Mouse (Mus musculus): ENCODE measurements at regions not wholly inside any gene's neighbourhood (a gene's known extent, or its start where the extent isn't known, plus 50 kb on each side); places are given as distances from the start of the nearest gene placed in this dataset.

DNA sequence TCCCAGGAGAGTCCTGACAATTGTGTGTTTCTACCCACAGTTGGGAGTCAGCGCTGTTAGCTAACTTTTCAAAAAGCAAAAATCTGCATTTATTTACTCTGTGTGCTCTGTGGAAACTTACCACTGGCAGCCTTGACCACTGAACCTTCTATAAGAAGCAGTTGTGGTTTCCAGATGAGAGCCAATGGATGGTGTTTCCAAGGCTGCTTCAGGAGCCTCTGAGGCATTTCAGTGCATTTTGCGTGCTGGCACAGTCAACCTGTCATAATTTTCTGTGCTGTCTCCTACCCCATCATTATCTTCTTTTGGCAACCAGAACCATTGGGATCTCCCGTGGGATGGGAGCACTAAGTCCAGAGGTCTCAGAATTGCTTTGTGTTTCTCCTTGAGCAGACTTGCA is 60.3 kb downstream of the 4930544G11Rik start:
- no peak for DNase-seq

DNA sequence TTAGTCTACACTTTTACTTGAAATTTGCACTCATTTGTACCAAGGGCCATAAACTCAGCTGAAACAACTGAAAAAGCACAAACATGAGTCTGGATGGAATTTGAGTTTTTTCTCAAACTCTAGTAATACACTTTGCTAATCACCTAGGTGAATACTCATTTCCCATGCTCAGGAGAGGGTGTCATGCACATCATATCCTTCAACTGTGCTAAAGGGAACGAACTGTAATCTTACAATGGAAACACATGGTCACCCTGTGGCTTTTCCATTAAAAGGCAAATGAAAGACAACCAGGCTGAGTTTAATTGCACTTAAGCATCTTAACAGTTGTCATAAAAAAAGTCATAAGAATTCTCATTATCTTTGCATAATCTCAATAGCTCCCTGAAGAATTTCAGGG is 71.1 kb downstream of the 4930544G11Rik start:
- DNase-seq: no peak

DNA sequence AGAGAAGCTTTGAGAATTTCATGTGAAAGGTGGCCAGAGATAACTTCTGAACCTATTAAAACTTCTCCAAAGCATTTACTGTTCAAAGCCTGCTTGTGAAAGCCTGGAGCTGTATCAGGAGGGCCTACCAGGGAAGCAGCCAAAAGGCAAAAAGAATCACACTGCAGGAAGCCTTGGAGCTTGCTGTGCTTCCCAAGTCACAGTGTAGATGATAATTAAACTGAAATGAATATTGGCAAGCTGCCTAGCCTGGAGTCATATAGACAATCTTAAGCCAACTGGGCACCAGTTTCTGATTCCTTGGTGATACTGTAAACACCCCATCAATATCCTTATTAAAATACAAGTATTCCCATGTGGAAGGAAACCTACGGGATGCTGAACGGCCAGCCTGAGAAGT is 84.4 kb downstream of the 4930544G11Rik start:
- no peak for DNase-seq

DNA sequence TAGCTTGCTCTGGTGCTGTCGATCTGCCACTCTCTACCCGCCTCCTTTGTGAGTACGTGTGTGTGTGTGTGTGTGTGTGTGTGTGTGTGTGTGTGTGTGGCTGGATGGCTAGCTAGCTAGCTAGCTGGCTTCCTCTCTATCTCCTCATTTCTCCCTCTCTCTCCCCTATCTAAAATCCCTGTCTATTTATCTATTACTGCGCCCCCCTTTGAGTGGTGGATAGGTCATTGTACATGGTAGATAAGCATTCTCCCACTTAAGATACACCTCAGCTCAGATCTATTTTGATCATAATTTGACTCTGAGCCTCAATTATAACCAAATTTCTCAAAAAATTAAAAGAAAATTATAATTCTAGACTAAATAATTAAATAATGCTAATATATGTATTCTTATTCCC is 99.4 kb downstream of the 4930544G11Rik start:
- no peak for DNase-seq

DNA sequence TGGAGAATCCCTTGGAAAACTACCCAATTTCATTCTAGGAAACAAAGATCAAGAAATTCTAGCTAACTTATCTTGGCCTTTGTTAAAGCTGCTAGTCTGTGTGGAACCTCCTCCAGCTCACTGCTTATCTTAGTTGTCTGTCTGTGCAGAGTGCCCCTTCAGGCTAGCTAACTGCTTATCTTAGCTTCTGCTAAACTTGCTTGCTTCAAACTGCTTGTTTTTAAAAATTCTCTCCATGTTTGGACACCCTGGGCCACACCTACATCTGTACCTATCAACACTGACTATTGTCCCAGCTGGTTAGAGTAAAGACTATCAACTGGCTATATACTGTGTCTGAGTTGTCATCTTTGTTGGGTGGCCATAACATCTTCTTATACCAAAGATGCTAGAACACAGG is 100.0 kb downstream of the 4930544G11Rik start:
- DNase-seq: no peak

DNA sequence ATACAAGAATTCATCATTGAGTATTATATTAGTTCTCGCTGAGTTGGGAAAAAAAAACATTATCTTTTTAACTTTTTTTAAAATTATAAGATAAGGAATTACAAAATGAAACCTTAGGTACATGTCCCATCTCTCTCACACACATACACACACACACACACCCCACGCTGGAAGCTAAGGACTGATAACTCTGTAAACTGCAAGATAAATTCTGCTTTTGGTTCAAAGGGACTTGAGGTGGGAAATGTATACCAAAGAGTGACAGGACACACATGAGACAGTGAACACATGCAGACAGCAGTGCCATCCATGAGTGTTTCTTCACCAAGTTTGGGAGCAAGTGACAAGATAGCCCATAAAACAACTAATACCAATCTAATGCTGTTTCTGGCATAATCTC is 100.8 kb downstream of the 4930544G11Rik start:
- no peak for DNase-seq

DNA sequence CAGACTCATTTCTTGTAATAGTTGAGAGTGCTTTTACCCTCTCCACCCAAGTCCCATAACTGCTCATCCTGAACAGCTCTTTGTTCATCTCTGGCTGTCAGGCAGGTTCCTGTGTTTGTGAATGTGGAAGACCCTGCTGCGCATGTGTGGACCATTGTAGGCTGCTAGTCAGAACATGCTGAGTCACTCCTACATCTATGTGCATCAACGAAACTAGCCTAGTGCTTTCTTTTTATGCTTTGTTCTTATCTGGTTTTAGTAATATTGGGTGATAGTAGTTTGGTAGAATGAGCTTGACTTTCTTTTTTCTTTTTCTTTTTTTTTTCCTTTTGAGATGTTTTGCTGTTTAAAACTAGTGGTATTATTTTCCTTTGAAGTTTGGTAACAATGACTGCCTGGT is 116.5 kb downstream of the 4930544G11Rik start:
- no peak for DNase-seq

DNA sequence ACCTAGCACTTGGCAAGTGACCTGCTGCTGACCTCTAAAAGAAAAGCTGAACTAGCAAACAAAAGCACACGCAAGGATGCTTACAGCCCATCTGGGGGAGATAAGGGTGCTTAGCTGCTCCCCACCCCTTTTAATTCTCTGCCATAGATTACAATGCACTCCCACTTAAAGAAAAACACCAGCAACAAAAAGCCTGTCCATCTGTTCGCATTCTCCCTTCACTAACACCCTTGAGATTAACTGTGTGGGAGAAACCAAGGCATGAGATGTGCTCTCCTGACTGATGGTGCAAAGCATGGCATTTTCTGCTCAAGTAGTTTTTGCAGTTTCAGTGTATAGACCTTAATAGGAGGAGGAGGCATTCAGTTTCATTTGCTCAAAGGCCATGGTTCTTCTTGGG is 125.0 kb downstream of the 4930544G11Rik start:
- DNase-seq: no peak

DNA sequence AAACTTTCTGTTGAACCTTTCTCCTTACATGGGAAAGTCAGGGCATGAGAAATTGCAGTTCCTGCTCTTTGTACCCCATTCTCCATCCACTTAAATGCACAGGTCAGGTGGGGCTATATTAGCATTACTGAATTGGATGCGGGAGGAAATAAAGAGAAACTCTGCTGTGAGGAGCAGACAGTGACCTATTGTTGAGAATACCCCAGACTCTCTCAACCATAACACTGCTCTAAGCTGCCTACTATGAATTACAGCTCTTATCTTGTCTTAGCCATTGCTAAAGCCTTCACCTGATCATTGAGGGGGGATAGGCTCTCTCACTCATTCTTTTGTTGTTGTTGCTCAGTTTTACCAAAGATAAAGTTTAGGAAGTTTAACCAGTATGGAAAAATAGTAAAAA is 126.4 kb downstream of the 4930544G11Rik start:
- no peak for DNase-seq

DNA sequence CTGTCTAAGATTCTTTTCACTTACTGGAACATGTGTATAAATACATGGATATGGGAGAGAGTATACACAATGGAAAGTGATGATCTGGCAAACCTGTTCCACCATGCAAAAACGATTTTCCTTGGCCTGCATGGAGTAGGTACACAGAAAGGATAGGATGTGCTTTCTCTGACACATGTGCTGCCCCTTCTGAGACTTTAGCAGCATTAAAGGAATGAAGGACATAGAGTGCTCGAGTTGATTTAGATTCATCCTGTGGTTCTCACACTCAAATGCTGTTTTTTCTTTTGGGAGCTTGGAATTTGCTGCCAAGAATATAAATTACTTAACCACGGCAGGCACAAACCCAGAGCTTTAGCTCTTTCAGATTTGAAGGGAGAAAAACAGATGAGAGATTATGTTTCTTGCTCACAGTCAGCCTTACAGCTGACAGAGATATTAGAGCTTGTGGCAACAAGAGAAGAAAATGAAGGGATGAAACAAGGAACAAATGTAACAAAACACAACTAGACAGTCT is 149.2 kb downstream of the 4930544G11Rik start:
- DNase-seq: no peak

DNA sequence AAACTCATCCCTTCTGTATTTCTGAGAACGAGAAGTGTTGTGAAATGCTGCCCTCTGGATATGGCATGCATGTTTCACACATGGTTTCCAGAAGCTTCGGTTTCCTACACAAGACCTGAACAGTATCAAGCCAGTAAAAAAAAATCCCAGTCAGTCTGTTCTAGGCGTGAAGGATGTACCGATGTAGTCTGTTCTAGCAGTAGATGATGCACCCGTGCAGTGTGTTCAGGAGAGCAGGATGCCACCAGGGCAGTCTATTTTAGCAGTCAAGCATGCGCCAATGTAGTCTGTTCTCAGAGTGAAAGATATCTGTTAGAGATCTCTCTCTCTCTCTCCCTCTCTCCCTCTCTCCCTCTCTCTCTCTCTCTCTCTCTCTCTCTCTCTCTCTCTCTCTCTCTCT is 162.0 kb downstream of the 4930544G11Rik start:
- DNase-seq: no peak

DNA sequence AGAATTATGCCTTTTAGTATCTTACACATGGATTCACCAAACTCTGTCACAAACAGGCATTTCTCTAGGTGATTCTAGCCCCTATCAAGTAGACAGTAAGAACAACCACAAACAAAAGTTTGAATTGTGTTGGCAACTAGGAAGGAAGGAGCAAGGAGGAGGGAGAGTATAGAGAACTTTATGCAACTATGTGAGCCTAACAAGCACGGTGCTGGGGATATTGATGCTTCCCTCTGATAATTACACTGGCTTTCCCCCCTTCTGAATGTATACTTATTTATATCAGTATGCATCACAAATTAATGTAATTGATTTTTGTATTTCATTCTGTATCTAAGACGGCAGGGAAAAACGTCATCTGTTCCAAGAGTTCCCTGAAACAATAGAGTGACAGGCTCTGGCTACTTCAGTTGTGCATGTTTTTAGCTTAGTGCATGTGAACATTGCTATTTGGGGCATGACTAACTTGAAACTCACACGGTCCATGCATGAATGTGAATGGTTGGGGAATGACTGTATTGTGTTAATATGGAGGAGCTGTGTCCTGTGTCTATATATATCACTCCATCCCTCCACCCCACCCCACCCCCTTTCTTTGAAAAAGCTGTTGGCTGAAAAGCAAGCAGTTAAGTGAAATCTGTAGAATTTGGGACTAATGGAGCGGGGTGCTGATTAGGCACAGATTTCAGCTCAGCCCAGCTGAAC is 169.2 kb downstream of the 4930544G11Rik start:
- DNase-seq: no peak

DNA sequence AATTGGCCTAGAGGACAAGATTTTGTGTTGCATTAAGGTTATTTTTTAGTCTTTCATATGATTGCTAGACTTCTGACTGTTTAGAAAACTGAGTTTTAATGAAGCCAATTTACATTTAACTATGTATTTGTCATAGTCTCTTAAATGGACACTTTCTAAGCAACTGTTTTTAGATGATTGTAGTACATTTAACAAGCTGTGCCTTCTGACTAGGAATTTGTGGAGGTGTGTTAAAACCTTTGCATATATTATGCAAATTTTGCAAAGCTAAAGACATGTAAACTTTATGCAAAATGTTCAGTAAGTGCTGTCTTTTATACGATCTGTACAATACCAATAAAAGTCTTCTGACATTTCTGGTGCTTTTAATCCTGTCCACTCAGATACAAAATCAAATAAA is 171.9 kb downstream of the 4930544G11Rik start:
- no peak for DNase-seq

DNA sequence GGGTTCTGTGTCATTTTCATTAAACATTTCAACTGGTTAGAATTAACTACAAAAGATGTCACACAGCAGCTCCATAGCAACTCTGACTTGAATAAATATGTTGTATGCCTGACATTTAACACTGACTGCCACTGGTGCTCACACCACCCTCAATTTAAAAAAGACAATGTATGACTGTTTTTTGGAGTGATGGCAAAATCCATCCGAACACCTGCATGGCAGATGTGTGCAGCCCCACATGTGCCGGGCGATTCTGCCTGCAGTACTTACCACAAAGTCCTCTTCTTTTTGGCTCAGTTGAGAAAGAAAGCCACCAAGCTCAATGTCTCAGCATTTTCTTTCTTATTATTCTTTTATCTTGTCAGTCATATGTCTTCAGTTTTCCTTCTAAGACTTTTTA is 199.4 kb downstream of the 4930544G11Rik start:
- DNase-seq: no peak

DNA sequence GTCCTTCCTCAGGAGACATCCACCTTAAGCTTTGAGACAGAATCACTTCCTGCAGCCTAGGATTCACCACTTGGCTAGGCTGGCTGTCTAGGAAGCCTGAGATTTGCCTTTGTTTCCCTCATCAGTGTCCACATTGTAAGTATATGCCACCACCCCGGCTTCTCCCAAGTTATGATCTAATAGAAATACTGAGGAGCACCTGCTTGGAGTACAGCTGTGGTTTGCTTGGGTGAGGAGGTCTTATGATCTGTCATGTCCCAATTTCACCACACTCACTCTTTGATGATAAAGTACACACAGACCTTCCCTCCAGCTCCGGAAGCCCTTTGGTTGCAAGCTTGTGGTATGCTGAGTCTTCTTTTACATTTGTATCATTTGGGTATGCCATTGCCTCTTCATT is 202.4 kb downstream of the 4930544G11Rik start:
- no peak for DNase-seq

DNA sequence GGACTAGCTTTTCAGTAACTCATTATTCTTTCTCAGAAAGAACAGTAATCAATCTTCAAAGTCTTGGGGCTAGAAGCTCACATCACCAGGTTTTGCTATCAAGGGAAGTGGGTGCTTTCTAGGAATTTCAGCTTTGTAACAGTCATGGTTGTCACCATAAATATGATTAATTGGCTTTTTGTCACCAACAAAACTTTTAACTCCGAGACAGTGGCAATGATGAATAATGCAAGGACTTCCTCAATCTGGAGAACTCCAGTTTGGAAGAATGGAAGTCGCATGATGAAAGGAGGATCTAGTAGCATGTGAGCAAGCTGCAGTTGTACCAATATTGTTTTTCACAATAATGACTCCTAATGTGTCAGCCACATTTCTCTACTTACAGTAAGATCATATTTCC is 208.4 kb downstream of the 4930544G11Rik start:
- no peak for DNase-seq

DNA sequence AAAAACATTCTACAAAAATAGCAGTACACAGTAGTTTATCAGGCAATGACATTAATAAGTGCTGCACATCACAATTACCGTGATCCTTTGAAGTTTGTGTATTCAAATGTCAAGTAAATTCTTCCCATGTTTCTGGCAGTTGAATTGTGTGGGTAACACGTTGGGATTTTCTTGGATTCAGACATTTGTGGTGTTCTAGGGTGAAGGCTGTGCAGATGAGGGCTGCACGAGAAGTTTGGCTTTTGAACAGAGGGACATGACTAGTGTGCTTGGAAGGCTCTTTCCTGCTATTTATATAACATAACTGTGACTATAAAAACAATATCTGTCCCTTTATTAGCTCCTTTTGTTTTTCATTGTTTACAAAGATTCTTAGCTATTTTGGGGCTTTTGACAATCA is 216.5 kb downstream of the 4930544G11Rik start:
- no peak for DNase-seq

DNA sequence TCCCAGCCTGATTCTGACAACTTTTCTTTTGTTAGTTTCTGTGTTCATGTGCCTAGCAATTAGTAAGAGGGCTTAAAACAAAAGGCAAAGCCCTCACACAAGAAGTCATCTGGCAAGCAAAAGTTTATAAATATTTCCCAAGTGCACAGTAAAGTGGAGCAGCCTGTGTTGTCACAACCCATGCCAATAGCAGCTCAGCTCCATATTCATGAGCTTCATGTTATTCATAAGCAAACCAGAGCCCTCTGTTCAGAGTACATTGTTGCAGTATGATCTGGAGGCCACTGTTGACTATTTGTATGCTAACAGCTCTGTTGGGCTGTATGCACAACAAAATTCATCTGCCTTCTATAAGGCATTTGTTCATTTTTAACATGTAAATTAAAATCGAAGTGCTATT is 245.6 kb downstream of the 4930544G11Rik start:
- no peak for DNase-seq

DNA sequence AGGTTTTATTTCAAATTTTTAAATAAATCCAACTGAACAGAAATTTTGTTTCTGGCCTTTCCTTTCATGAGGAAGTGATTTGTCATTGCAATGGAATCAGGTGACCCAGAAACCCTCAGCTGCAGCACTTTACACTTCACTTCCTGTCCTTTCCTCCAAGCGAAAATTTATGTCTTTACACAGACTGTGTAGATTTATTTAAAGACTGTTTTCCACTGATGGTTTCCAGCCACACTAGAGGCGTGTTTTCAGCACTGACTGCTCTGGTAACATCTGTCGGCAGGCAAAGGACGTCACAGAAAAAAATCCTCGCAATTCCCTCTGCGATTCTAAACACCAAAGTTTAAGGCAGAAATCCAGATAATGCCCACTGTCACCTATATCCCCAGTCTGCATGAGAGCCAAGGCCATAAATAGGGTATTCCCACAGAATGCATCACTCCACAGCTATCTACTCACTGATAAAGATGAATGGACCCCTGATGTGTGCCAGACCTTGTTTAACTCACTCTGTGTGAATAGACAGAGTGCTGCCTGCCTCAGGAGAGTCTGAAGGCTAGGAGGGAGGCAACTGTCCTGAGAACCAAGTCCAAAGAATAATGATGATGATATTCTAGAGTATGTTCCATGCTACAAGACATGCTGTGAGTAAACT is 247.9 kb downstream of the 4930544G11Rik start:
- peak in 1 of 2 experiments; percentile 1 for DNase-seq

DNA sequence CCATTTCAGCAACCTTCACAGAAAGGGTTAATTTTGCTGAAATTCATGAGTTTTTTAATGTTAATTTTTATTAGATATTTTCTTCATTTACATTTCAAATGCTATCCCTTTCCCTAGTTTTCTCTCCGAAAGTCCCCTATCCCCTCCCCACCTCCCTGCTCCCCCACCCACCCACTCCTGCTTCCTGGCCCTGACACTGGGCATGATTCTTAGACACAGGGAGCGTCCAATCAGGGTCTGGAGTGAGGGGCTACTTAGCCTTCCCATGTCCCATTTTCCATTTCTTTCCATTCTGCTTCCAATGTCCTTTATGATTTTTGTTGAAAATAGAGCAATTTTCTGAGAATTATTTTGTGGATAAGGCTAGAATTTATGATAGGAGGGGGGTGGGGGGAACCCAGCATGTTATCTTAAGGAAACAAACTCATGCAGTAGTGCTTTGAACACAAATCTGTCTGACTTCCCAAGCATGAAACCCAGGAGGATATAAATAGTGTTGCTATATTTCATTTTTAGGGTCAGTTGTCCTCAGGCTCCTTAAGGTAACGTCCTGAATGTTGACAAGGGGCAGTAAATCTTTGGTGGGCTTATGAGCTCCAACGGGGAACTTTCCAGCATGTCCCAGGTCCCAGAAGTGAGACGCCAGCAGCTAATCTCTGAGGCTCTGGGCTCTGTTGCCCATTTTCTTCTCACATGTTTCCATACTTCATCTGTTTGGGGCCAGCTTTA is 254.0 kb downstream of the 4930544G11Rik start:
- DNase-seq: no peak

DNA sequence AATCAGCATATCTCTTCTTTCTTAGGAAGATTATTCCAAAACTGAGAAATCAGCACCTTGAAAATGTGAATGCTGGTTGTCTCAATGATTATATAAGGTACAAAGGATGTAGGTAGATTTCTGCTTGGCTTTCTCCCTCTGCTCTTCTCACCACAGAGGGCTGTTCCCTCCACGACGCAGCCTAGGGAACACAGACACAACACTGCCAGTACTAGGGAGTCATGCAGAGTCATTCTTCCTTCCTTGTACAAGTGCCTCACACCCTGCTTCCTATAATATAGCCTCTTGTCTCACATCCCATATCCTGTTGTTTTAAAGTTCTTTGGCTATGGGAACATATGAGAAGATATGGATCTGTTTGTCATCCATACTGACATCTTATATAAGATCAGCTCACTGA is 265.1 kb downstream of the 4930544G11Rik start:
- no peak for DNase-seq

DNA sequence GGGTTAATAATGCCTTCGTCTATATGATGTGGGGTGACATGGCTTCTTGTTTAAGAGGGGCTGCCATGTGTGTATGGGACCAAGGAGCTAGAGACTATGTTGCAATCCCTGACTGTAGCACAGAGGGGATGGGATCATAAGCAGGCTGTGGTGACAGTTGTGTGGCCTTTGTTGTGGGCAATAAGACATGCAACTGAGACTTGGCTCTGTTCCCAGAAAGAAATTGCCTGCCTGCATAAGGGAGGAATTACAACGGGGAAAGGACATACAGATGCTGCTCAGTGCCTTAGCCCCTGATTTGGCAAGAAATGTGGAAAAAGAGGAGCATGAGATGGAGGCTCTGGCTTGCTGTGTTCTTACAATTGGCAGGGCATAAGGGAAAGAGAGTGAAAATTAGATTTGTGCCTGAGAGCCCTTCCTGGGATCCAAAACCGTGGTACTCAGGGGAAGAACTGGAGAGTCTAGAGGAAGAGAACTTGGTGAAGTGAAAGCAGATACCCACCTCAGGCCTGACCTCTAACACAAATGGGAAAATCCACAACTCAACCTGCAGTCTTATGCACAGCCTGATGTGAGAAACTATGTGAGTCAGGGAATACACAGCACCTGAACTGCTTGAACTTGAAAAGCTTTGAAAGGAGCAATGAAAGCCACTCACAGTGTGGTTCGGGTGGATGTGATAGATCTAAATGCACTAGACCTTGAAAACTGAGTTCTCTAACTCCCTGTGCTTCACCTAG is 271.9 kb downstream of the 4930544G11Rik start:
- DNase-seq: no peak

DNA sequence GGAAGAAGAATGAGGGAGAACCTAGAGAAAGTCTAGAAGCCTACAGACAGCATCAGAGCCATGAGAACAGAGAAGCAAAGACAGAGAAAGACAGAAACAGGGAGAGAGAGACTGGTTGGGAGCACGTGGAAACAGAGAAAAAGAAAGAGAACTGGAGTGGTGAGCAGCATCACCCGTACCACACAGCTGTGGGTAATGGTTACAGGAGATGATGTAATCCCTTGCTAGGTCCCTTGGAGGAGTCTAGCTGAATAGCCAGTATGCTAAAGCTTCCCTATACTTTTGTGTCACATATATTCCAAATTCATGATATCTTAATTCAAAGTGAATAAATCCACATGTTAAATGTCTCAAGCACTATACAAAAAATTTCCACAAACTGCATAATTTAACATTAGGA is 284.0 kb downstream of the 4930544G11Rik start:
- DNase-seq: no peak
